Mouse (Mus musculus): ENCODE results near the gene Krtap5-1. TPM values are rescaled to one million over a fixed set of nuclear protein-coding genes. Genes with fewer than 3 reads are reported as not detected.

Gene Krtap5-1
- polyA plus RNA-seq, 1 experiment from 2014 or later = not detected

Other genes starting within 250 kb of the Krtap5-1 start
- gene Mob2, start 236.1 kb downstream of the Krtap5-1 start, polyA plus RNA-seq (2015; fragmentation: Nextera tagmentation; extraction: Ambion mirVana) = 47.5 and 50.3 TPM in 2 replicates
- gene Dusp8, start 201.3 kb downstream of the Krtap5-1 start, polyA plus RNA-seq (2015; fragmentation: Nextera tagmentation; extraction: Ambion mirVana) = 113 and 128 TPM in 2 replicates
- gene Gm45618, start 176.4 kb downstream of the Krtap5-1 start, polyA plus RNA-seq (2015; fragmentation: Nextera tagmentation; extraction: Ambion mirVana) = 0.30 TPM in 1 of 2 replicates, not detected in the other
- not detected in 2 replicates for gene Gm39115, start 161.1 kb downstream of the Krtap5-1 start, polyA plus RNA-seq (2015; fragmentation: Nextera tagmentation; extraction: Ambion mirVana)
- not detected in 2 replicates for gene Gm45337, start 152.5 kb downstream of the Krtap5-1 start, polyA plus RNA-seq (2015; fragmentation: Nextera tagmentation; extraction: Ambion mirVana)
- not detected in 2 replicates for gene Gm29735, start 140.0 kb downstream of the Krtap5-1 start, polyA plus RNA-seq (2015; fragmentation: Nextera tagmentation; extraction: Ambion mirVana)
- not detected in 2 replicates for gene Gm4553, start 131.4 kb downstream of the Krtap5-1 start, polyA plus RNA-seq (2015; fragmentation: Nextera tagmentation; extraction: Ambion mirVana)
- gene Krtap5-2, start 121.1 kb downstream of the Krtap5-1 start, polyA plus RNA-seq (2015; fragmentation: Nextera tagmentation; extraction: Ambion mirVana) = not detected in 2 replicates
- not detected in 2 replicates for gene Gm10153, start 106.7 kb downstream of the Krtap5-1 start, polyA plus RNA-seq (2015; fragmentation: Nextera tagmentation; extraction: Ambion mirVana)
- gene Krtap5-3, start 95.8 kb downstream of the Krtap5-1 start, polyA plus RNA-seq (2015; fragmentation: Nextera tagmentation; extraction: Ambion mirVana) = not detected in 2 replicates
- gene Gm7579, start 85.3 kb downstream of the Krtap5-1 start, polyA plus RNA-seq (2015; fragmentation: Nextera tagmentation; extraction: Ambion mirVana) = not detected in 2 replicates
- gene Krtap5-5, start 67.1 kb downstream of the Krtap5-1 start, polyA plus RNA-seq (2015; fragmentation: Nextera tagmentation; extraction: Ambion mirVana) = not detected in 2 replicates
- not detected in 2 replicates for gene Gm40460, start 56.0 kb downstream of the Krtap5-1 start, polyA plus RNA-seq (2015; fragmentation: Nextera tagmentation; extraction: Ambion mirVana)
- not detected in 2 replicates for gene Gm2431, start 38.8 kb downstream of the Krtap5-1 start, polyA plus RNA-seq (2015; fragmentation: Nextera tagmentation; extraction: Ambion mirVana)
- gene Gm4559, start 22.8 kb downstream of the Krtap5-1 start, polyA plus RNA-seq (2015; fragmentation: Nextera tagmentation; extraction: Ambion mirVana) = not detected in 2 replicates
- gene Krtap5-4, start 6.4 kb upstream of the Krtap5-1 start, polyA plus RNA-seq (2015; fragmentation: Nextera tagmentation; extraction: Ambion mirVana) = not detected in 2 replicates
- 11.3 and 14.1 TPM in 2 replicates for gene Ifitm10, start 76.6 kb upstream of the Krtap5-1 start, polyA plus RNA-seq (2015; fragmentation: Nextera tagmentation; extraction: Ambion mirVana)
- gene Gm49369, start 85.5 kb upstream of the Krtap5-1 start, polyA plus RNA-seq (2015; fragmentation: Nextera tagmentation; extraction: Ambion mirVana) = 2.5 and 3.4 TPM in 2 replicates
- gene Ctsd, start 90.9 kb upstream of the Krtap5-1 start, polyA plus RNA-seq (2015; fragmentation: Nextera tagmentation; extraction: Ambion mirVana) = 243 and 289 TPM in 2 replicates
- not detected in 2 replicates for gene Syt8, start 137.7 kb upstream of the Krtap5-1 start, polyA plus RNA-seq (2015; fragmentation: Nextera tagmentation; extraction: Ambion mirVana)
- 0.51 and 0.78 TPM in 2 replicates for gene Tnni2, start 144.7 kb upstream of the Krtap5-1 start, polyA plus RNA-seq (2015; fragmentation: Nextera tagmentation; extraction: Ambion mirVana)
- 4.8 and 5.1 TPM in 2 replicates for gene Lsp1, start 163.7 kb upstream of the Krtap5-1 start, polyA plus RNA-seq (2015; fragmentation: Nextera tagmentation; extraction: Ambion mirVana)
- gene Tnnt3, start 201.7 kb upstream of the Krtap5-1 start, polyA plus RNA-seq (2015; fragmentation: Nextera tagmentation; extraction: Ambion mirVana) = 0.91 and 1.6 TPM in 2 replicates
- 15.6 and 18.6 TPM in 2 replicates for gene Mrpl23, start 235.6 kb upstream of the Krtap5-1 start, polyA plus RNA-seq (2015; fragmentation: Nextera tagmentation; extraction: Ambion mirVana)

All from midbrain, embryonic 16.5 days (tissue).